Mouse (Mus musculus) spleen, adult 2 months (tissue): ENCODE measurements around the gene Nmrk2. TPM values are rescaled to one million over a fixed set of nuclear protein-coding genes. Genes with fewer than 3 reads are reported as not detected.
"Not testable (repeated sequence)": the region's sequence is repeated elsewhere in the genome, so short reads cannot be mapped to it uniquely, and the experiment has no call there.

Experiments
- DNase-seq, 2 experiments: peaks; one replicate each; pipeline versions ENCODE4 v3.0.0 to v3.0.0-alpha.2; 2012 to 2021; ENCODE audit warnings: low spot score in 2 of 2, low read depth in 1 of 2
- H3K27ac ChIP-seq: fragments of 200-500 bp; 2 replicates; pipeline ENCODE4 v1.5.1; 2012; ENCODE audit warnings: low read length, inconsistent platforms; ENCODE audit not compliant: insufficient read depth
- H3K27me3 ChIP-seq: fragments of 200-500 bp; 2 replicates; pipeline ENCODE4 v1.6.1; 2012; ENCODE audit warnings: mild to moderate bottlenecking, moderate library complexity, low read length, inconsistent platforms; ENCODE audit not compliant: control insufficient read depth, insufficient read depth
- H3K36me3 ChIP-seq: fragments of 200-500 bp; 2 replicates; pipeline ENCODE4 v1.6.1; 2012; ENCODE audit warnings: mild to moderate bottlenecking, low read length, inconsistent platforms; ENCODE audit not compliant: control insufficient read depth, insufficient read depth
- H3K4me1 ChIP-seq: fragments of 200-500 bp; 2 replicates; pipeline ENCODE4 v1.6.1; 2011; ENCODE audit warnings: inconsistent platforms; ENCODE audit not compliant: control insufficient read depth, insufficient read depth, insufficient read length
- H3K4me3 ChIP-seq: fragments of 200-500 bp; 2 replicates; pipeline ENCODE4 v1.5.1; 2011; ENCODE audit warnings: mild to moderate bottlenecking, inconsistent platforms; ENCODE audit not compliant: insufficient read depth, insufficient read length; ENCODE audit errors: extremely low read depth
- CTCF ChIP-seq: fragments of 200-500 bp; IDR thresholded peaks from 2 replicates; pipeline ENCODE4 v1.5.1; 2011; ENCODE audit warnings: mild to moderate bottlenecking, inconsistent platforms; ENCODE audit not compliant: insufficient read depth, insufficient read length, insufficient replicate concordance; ENCODE audit errors: extremely low read depth
- POLR2A ChIP-seq: fragments of 200-500 bp; IDR thresholded peaks from 2 replicates; pipeline ENCODE4 v1.6.1; 2011; ENCODE audit warnings: low read depth, low read length, inconsistent platforms
- WGBS: fragments of 180-500 bp; shearing (Covaris S2); methylation state at CpG from one replicate; pipeline ENCODE4 v1.1.7; 2018; 5-methylcytosine and 5-hydroxymethylcytosine counted together
- polyA plus RNA-seq: library from polyadenylated mRNA; depleted of rRNA; stranded (reverse); fragments of >200 nt; gene quantifications from 2 replicates; pipeline ENCODE4 v1.2.3, GENCODE M21; 2012

Gene Nmrk2
- polyA plus RNA-seq, 1 experiment: not detected

DNA sequence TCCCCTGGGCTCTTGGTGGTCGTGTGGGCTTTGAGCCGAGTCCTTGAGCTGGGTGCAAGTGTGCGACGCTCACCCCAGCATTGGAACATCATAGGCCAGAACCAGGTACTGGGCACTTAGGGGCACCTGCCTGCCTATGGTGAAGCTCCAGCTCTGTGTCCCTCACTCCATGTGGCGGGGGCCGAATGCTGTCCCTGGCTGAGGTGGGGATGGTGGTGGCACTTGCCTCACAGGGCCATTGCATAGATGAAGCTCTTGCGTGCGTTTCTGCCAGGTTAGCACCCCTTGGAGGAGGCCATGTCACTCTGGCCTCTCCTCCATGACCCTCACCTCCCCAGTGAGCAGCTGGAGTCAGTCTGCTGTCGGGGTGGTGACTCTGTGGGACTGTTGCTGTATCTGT, 14.7 kb downstream of the Nmrk2 start:
- Histone ChIP-seq H3K27me3 (no peaks in the 10 kb centered on the region), H3K27ac (no peak overlapping the region), H3K4me3 (no peak overlapping the region), H3K36me3 (peaks cover 23% of the 10 kb centered on the region), H3K4me1 (peaks cover 11% of the 10 kb centered on the region)
- no peak for DNase-seq
- TF ChIP-seq POLR2A (no peak), CTCF (no peak)
- 91% methylated on average over 9 of the region's 9 CpGs for WGBS

DNA sequence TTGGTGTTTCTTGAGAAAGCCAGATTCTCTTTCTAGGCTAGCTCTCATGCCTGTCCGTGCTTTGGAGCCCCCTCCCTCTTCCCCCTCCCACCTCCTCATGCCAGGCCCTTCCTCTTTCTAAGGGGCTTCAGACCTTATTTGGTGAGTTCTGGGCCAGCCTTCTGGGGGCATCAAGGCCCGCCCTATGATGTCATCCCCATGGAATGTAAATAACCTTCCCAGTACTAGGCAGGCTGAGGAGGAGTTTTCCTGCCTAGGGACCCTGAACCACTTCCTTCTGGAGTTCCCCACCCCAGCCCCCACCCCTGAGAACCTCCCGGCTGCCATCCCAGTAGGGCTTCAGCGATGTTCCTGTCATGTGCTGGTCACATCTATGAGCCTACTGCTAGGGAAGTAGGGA, 17.1 kb downstream of the Nmrk2 start:
- Histone ChIP-seq H3K4me1 (peaks cover 7% of the 10 kb centered on the region; the same call in 1 of the 2 replicates), H3K36me3 (peaks cover 36% of the 10 kb centered on the region), H3K27me3 (no peaks in the 10 kb centered on the region), H3K27ac (0 out of 2 replicates have a peak overlapping the region, but pooled peaks have one; percentile 3), H3K4me3 (no peak overlapping the region)
- WGBS: 83% methylated on average over 4 of the region's 4 CpGs
- TF ChIP-seq POLR2A (no peak), CTCF (no peak)
- no peak for DNase-seq

DNA sequence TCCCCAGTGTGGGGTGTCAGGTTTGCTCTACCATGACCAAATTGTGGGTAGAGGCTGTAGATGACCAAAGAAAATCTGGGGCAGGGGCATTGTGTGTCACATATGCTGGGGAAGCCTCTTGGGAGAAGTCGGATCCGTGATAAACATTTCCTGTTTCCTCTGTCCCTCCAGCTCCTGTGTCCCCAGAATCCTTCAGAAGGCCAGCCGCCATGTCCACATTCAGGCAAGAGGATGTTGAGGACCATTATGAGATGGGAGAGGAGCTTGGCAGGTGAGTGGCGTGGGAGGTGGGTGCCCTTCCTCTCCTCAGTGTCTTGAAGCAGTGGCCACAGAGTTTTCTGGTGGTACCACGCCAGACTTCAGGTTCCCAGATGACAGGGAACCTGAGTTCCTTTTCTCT, 18.0 kb downstream of the Nmrk2 start, which contains the start of gene 4930442H23Rik:
Gene 4930442H23Rik (minus strand): TSS at position 45 of the 400 bp plus-strand sequence.
- Histone ChIP-seq H3K27ac (peak within 1 kb of the TSS; percentile 93), H3K27me3 (no peaks in the 10 kb centered on the region), H3K36me3 (peaks cover 45% of the 10 kb centered on the region), H3K4me1 (peaks cover 7% of the 10 kb centered on the region; the same call in 1 of the 2 replicates), H3K4me3 (peak within 1 kb of the TSS; percentile 85)
- no peak for DNase-seq
- WGBS: 70% methylated on average over 5 of the region's 5 CpGs
- TF ChIP-seq POLR2A (no peak), CTCF (no peak)

DNA sequence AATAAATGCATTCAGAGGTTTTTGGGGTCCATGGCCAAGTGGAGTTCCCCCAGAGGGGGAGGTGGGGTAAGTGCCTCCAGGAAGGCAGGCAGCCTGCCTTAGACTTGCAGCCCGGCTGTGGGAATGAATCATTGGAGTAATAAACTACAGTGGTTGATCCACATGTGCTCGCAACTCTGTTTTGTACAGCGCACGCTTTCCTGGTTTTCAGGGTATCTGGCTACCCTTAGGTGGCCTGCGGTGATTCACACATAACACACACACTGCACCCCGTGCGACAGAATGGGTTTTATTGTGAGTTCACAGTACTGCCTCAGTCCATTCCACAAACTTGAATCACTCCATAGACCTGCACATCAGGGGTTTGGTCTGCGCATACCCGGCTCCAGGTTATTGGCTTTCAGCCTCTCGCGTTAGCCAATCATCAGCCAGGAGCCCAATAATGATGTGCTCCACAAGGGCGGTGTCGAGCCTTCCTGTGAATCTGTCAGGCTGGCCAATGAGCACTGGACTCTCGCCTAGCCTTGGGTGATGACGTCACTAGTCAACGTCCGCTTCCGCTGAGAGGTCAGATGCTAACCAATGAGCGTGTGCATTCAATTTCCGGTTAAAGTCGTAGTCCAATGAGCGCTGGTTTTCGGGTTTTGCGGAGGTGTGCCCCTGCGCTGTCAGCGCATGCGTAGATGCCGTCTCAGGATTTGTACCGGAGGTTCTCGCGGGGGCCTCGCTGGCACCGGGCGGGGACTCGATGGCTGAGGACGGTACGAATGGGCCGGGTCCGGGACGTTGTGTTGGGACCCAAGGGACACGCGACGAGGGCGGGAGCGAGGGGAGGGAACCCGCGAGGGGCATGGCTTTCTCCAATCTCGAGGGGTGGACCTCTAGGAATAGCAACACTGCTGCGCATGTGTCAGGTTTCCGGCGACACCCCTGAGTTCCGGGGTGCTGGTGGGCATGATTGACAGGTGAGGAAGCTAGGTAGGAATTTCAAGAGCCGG, 19.2 kb downstream of the Nmrk2 start, which contains the start of gene Dapk3:
Gene Dapk3 (plus strand): TSS at position 670 of the 998 bp plus-strand sequence.
- Histone ChIP-seq H3K27me3 (no peaks in the 10 kb centered on the region), H3K36me3 (peaks cover 56% of the 10 kb centered on the region), H3K4me3 (peak within 1 kb of the TSS; percentile 85), H3K4me1 (peaks cover 11% of the 10 kb centered on the region; the same call in 1 of the 2 replicates), H3K27ac (peak within 1 kb of the TSS; percentile 93)
- 10% methylated on average over 53 of the region's 53 CpGs for WGBS
- peak; percentile 91 to 99 for DNase-seq
- TF ChIP-seq POLR2A: peak; percentile 21; the same call in 1 of the 2 replicates
- no peak for TF ChIP-seq CTCF

DNA sequence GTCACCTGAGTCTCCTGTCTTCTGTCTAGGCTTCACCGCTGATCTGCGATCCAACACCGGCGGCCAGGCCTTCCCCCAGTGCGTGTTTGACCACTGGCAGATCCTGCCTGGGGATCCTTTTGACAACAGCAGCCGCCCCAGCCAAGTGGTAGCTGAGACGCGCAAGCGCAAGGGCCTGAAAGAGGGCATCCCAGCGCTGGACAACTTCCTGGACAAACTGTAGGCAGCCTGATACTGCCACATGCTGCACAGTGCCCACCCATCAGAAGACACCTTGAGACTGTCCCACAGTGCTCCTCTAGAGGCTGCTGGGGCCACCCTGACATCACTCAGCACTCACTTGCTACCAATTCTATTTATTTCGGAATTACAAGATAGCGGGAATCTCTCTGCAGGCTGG, 20.0 kb downstream of the Nmrk2 start:
- H3K27ac ChIP-seq, H3K4me3 ChIP-seq, DNase-seq, H3K27me3 ChIP-seq: not testable (repeated sequence)
- WGBS: 91% methylated on average over 12 of the region's 12 CpGs
- H3K36me3 ChIP-seq: peaks cover 50% of the 10 kb centered on the region
- H3K4me1 ChIP-seq: peaks cover 11% of the 10 kb centered on the region; the same call in 1 of the 2 replicates

DNA sequence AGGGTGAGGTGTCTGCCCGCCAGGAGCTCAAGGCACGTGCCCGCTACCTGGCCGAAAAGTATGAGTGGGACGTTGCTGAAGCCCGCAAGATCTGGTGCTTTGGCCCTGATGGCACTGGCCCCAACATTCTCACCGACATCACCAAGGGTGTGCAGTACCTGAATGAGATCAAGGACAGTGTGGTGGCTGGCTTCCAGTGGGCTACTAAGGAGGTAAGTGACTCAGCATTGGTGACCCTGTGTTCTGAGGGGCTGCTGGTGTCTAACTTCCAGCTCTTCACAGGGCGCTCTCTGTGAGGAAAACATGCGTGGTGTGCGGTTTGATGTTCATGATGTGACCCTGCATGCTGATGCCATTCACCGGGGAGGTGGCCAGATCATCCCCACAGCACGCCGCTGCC, 20.9 kb downstream of the Nmrk2 start:
- WGBS: 93% methylated on average over 13 of the region's 13 CpGs
- TF ChIP-seq POLR2A: no peak
- TF ChIP-seq CTCF: no peak
- Histone ChIP-seq H3K4me1 (peaks cover 11% of the 10 kb centered on the region; the same call in 1 of the 2 replicates), H3K27me3 (no peaks in the 10 kb centered on the region), H3K27ac (no peak overlapping the region), H3K4me3 (no peak overlapping the region), H3K36me3 (peaks cover 48% of the 10 kb centered on the region)
- no peak for DNase-seq
